Mouse (Mus musculus): ENCODE data around the gene Slc35f3. TPM values are rescaled to one million over a fixed set of nuclear protein-coding genes. Genes with fewer than 3 reads are reported as not detected.
A peak's percentile ranks its signal among the peaks of the same experiment; 100 is the strongest.
"Not testable (repeated sequence)": the region's sequence is repeated elsewhere in the genome, so short reads cannot be mapped to it uniquely, and the experiment has no call there.

The Slc35f3 gene
- total RNA-seq, 1 experiment from 2014 or later = not detected

- no peak for ATAC-seq (replicated peaks in 1 of 2; ENCODE audit: insufficient read depth in 1 of 2, low FRiP score in 2 of 2, low TSS enrichment in 1 of 2, low read depth in 1 of 2, poor library complexity in 2 of 2, severe bottlenecking in 2 of 2)
Observed at GRCm38 (mm10) chr8:126380141-126380540, 81.8 kb downstream of the Slc35f3 start.

GRCm38 (mm10) chr8:126381299-126381698 is 82.9 kb downstream of the Slc35f3 start:
- ATAC-seq (replicated peaks in 1 of 2; ENCODE audit: insufficient read depth in 1 of 2, low FRiP score in 2 of 2, low TSS enrichment in 1 of 2, low read depth in 1 of 2, poor library complexity in 2 of 2, severe bottlenecking in 2 of 2) = no peak

GRCm38 (mm10) chr8:126382216-126382615 is 83.9 kb downstream of the Slc35f3 start:
- no peak for ATAC-seq (replicated peaks in 1 of 2; ENCODE audit: insufficient read depth in 1 of 2, low FRiP score in 2 of 2, low TSS enrichment in 1 of 2, low read depth in 1 of 2, poor library complexity in 2 of 2, severe bottlenecking in 2 of 2)

- no peak for ATAC-seq (replicated peaks in 1 of 2; ENCODE audit: insufficient read depth in 1 of 2, low FRiP score in 2 of 2, low TSS enrichment in 1 of 2, low read depth in 1 of 2, poor library complexity in 2 of 2, severe bottlenecking in 2 of 2)
Observed at GRCm38 (mm10) chr8:126382749-126383148, 84.4 kb downstream of the Slc35f3 start.

GRCm38 (mm10) chr8:126387566-126387965 is 89.2 kb downstream of the Slc35f3 start:
- no peak for ATAC-seq (replicated peaks in 1 of 2; ENCODE audit: insufficient read depth in 1 of 2, low FRiP score in 2 of 2, low TSS enrichment in 1 of 2, low read depth in 1 of 2, poor library complexity in 2 of 2, severe bottlenecking in 2 of 2)

GRCm38 (mm10) chr8:126391541-126391940 is 93.2 kb downstream of the Slc35f3 start:
- no peak for ATAC-seq (replicated peaks in 1 of 2; ENCODE audit: insufficient read depth in 1 of 2, low FRiP score in 2 of 2, low TSS enrichment in 1 of 2, low read depth in 1 of 2, poor library complexity in 2 of 2, severe bottlenecking in 2 of 2)

GRCm38 (mm10) chr8:126395386-126395785 is 97.0 kb downstream of the Slc35f3 start:
- no peak for ATAC-seq (replicated peaks in 1 of 2; ENCODE audit: insufficient read depth in 1 of 2, low FRiP score in 2 of 2, low TSS enrichment in 1 of 2, low read depth in 1 of 2, poor library complexity in 2 of 2, severe bottlenecking in 2 of 2)

GRCm38 (mm10) chr8:126395917-126396316 is 97.6 kb downstream of the Slc35f3 start:
- no peak for ATAC-seq (replicated peaks in 1 of 2; ENCODE audit: insufficient read depth in 1 of 2, low FRiP score in 2 of 2, low TSS enrichment in 1 of 2, low read depth in 1 of 2, poor library complexity in 2 of 2, severe bottlenecking in 2 of 2)

GRCm38 (mm10) chr8:126398349-126398748 is 100.0 kb downstream of the Slc35f3 start:
- peak in 1 of 2 experiments; percentile 46; a peak in 3 of 4 replicates for ATAC-seq (replicated peaks in 1 of 2; ENCODE audit: insufficient read depth in 1 of 2, low FRiP score in 2 of 2, low TSS enrichment in 1 of 2, low read depth in 1 of 2, poor library complexity in 2 of 2, severe bottlenecking in 2 of 2)

GRCm38 (mm10) chr8:126404550-126404949 is 106.2 kb downstream of the Slc35f3 start:
- ATAC-seq (replicated peaks in 1 of 2; ENCODE audit: insufficient read depth in 1 of 2, low FRiP score in 2 of 2, low TSS enrichment in 1 of 2, low read depth in 1 of 2, poor library complexity in 2 of 2, severe bottlenecking in 2 of 2) = not testable (repeated sequence)

GRCm38 (mm10) chr8:126405030-126405429 is 106.7 kb downstream of the Slc35f3 start:
- ATAC-seq (replicated peaks in 1 of 2; ENCODE audit: insufficient read depth in 1 of 2, low FRiP score in 2 of 2, low TSS enrichment in 1 of 2, low read depth in 1 of 2, poor library complexity in 2 of 2, severe bottlenecking in 2 of 2) = no peak

- no peak for ATAC-seq (replicated peaks in 1 of 2; ENCODE audit: insufficient read depth in 1 of 2, low FRiP score in 2 of 2, low TSS enrichment in 1 of 2, low read depth in 1 of 2, poor library complexity in 2 of 2, severe bottlenecking in 2 of 2)
Observed at GRCm38 (mm10) chr8:126420834-126421233, 122.5 kb downstream of the Slc35f3 start.

- peak; percentile 98 to 99 for ATAC-seq (replicated peaks in 1 of 2; ENCODE audit: insufficient read depth in 1 of 2, low FRiP score in 2 of 2, low TSS enrichment in 1 of 2, low read depth in 1 of 2, poor library complexity in 2 of 2, severe bottlenecking in 2 of 2)
Observed at GRCm38 (mm10) chr8:126422174-126422919, 124.0 kb downstream of the Slc35f3 start, which contains the start of gene Coa6. Gene Coa6, plus strand, starts transcription at chr8:126422515.

GRCm38 (mm10) chr8:126422920-126423300 is 124.6 kb downstream of the Slc35f3 start:
- ATAC-seq (replicated peaks in 1 of 2; ENCODE audit: insufficient read depth in 1 of 2, low FRiP score in 2 of 2, low TSS enrichment in 1 of 2, low read depth in 1 of 2, poor library complexity in 2 of 2, severe bottlenecking in 2 of 2) = peak; percentile 12 to 16; a peak in 3 of 4 replicates

GRCm38 (mm10) chr8:126424163-126424562 is 125.8 kb downstream of the Slc35f3 start:
- no peak for ATAC-seq (replicated peaks in 1 of 2; ENCODE audit: insufficient read depth in 1 of 2, low FRiP score in 2 of 2, low TSS enrichment in 1 of 2, low read depth in 1 of 2, poor library complexity in 2 of 2, severe bottlenecking in 2 of 2)

- ATAC-seq (replicated peaks in 1 of 2; ENCODE audit: insufficient read depth in 1 of 2, low FRiP score in 2 of 2, low TSS enrichment in 1 of 2, low read depth in 1 of 2, poor library complexity in 2 of 2, severe bottlenecking in 2 of 2) = no peak
Observed at GRCm38 (mm10) chr8:126424946-126425345, 126.6 kb downstream of the Slc35f3 start.

- no peak for ATAC-seq (replicated peaks in 1 of 2; ENCODE audit: insufficient read depth in 1 of 2, low FRiP score in 2 of 2, low TSS enrichment in 1 of 2, low read depth in 1 of 2, poor library complexity in 2 of 2, severe bottlenecking in 2 of 2)
Observed at GRCm38 (mm10) chr8:126429635-126430034, 131.3 kb downstream of the Slc35f3 start.

- no peak for ATAC-seq (replicated peaks in 1 of 2; ENCODE audit: insufficient read depth in 1 of 2, low FRiP score in 2 of 2, low TSS enrichment in 1 of 2, low read depth in 1 of 2, poor library complexity in 2 of 2, severe bottlenecking in 2 of 2)
Observed at GRCm38 (mm10) chr8:126433827-126434226, 135.5 kb downstream of the Slc35f3 start.

GRCm38 (mm10) chr8:126438937-126439336 is 140.6 kb downstream of the Slc35f3 start:
- ATAC-seq (replicated peaks in 1 of 2; ENCODE audit: insufficient read depth in 1 of 2, low FRiP score in 2 of 2, low TSS enrichment in 1 of 2, low read depth in 1 of 2, poor library complexity in 2 of 2, severe bottlenecking in 2 of 2) = no peak

All from hematopoietic stem cell, adult 5-6 weeks (primary cell).